Mouse (Mus musculus) ovary, postnatal 36 days (tissue): ENCODE measurements around the gene Gm9732.
A peak's percentile ranks its signal among the peaks of the same experiment; 100 is the strongest.
"Not testable (repeated sequence)": the region's sequence is repeated elsewhere in the genome, so short reads cannot be mapped to it uniquely, and the experiment has no call there.

Source experiments
- DNase-seq: peaks from one replicate; pipeline ENCODE4 v3.0.0; 2022; ENCODE audit warnings: low spot score, mixed read lengths

The Gm9732 gene

GRCm38 (mm10) chr14:43274986-43275511 is at the start of gene Gm9732:
Gene Gm9732, plus strand, starts transcription at chr14:43275036.
- DNase-seq: not testable (repeated sequence)

- not testable (repeated sequence) for DNase-seq
Measured at GRCm38 (mm10) chr14:43235204-43235603, 39.6 kb upstream of the Gm9732 start, which contains the start of gene Gm8122. Gene Gm8122, minus strand, starts transcription at chr14:43235304.

GRCm38 (mm10) chr14:43237769-43238168 is 37.1 kb upstream of the Gm9732 start:
- not testable (repeated sequence) for DNase-seq

- DNase-seq: peak; percentile 19
Measured at GRCm38 (mm10) chr14:43249611-43250170, 25.1 kb upstream of the Gm9732 start.

- DNase-seq: not testable (repeated sequence)
Measured at GRCm38 (mm10) chr14:43250549-43251253, 24.1 kb upstream of the Gm9732 start.

GRCm38 (mm10) chr14:43256511-43256910 is 18.3 kb upstream of the Gm9732 start:
- not testable (repeated sequence) for DNase-seq

GRCm38 (mm10) chr14:43258349-43258748 is 16.5 kb upstream of the Gm9732 start, which contains the start of gene Gm8126:
Gene Gm8126, plus strand, starts transcription at chr14:43258649.
- DNase-seq: not testable (repeated sequence)

- DNase-seq: not testable (repeated sequence)
Measured at GRCm38 (mm10) chr14:43263421-43263820, 11.4 kb upstream of the Gm9732 start.

GRCm38 (mm10) chr14:43268521-43269084 is 6.2 kb upstream of the Gm9732 start:
- not testable (repeated sequence) for DNase-seq

GRCm38 (mm10) chr14:43269211-43269610 is 5.6 kb upstream of the Gm9732 start:
- not testable (repeated sequence) for DNase-seq

- DNase-seq: not testable (repeated sequence)
Measured at GRCm38 (mm10) chr14:43273161-43273560, 1.7 kb upstream of the Gm9732 start.

- DNase-seq: not testable (repeated sequence)
Measured at GRCm38 (mm10) chr14:43275752-43276151, 916 bp downstream of the Gm9732 start.

- not testable (repeated sequence) for DNase-seq
Measured at GRCm38 (mm10) chr14:43277468-43277867, 2.6 kb downstream of the Gm9732 start.

- not testable (repeated sequence) for DNase-seq
Measured at GRCm38 (mm10) chr14:43278146-43278545, 3.3 kb downstream of the Gm9732 start.

- not testable (repeated sequence) for DNase-seq
Measured at GRCm38 (mm10) chr14:43278681-43279080, 3.8 kb downstream of the Gm9732 start.

GRCm38 (mm10) chr14:43293503-43293902 is 18.7 kb downstream of the Gm9732 start, which contains the start of gene Gm8127:
Gene Gm8127, minus strand, starts transcription at chr14:43293832.
- not testable (repeated sequence) for DNase-seq

GRCm38 (mm10) chr14:43319516-43319915 is 44.7 kb downstream of the Gm9732 start:
- DNase-seq: not testable (repeated sequence)

GRCm38 (mm10) chr14:43328603-43329002 is 53.8 kb downstream of the Gm9732 start:
- not testable (repeated sequence) for DNase-seq

- not testable (repeated sequence) for DNase-seq
Measured at GRCm38 (mm10) chr14:43331362-43331880, 56.6 kb downstream of the Gm9732 start.

GRCm38 (mm10) chr14:43337646-43338045 is 62.8 kb downstream of the Gm9732 start:
- DNase-seq: not testable (repeated sequence)

GRCm38 (mm10) chr14:43347711-43348110 is 72.9 kb downstream of the Gm9732 start, which contains the start of gene 1700001F09Rik:
Gene 1700001F09Rik, minus strand, starts transcription at chr14:43347811.
- not testable (repeated sequence) for DNase-seq

- DNase-seq: not testable (repeated sequence)
Measured at GRCm38 (mm10) chr14:43352944-43353343, 78.1 kb downstream of the Gm9732 start.
